Mouse (Mus musculus) spleen, adult 2 months (tissue): ENCODE data around the gene Ripor1.

Experiments
- CTCF ChIP-seq: fragments of 200-500 bp; IDR thresholded peaks from 2 replicates; pipeline ENCODE4 v1.5.1; 2011; ENCODE audit warnings: mild to moderate bottlenecking, inconsistent platforms; ENCODE audit not compliant: insufficient read depth, insufficient read length, insufficient replicate concordance; ENCODE audit errors: extremely low read depth
- POLR2A ChIP-seq: fragments of 200-500 bp; IDR thresholded peaks from 2 replicates; pipeline ENCODE4 v1.6.1; 2011; ENCODE audit warnings: low read depth, low read length, inconsistent platforms

DNA sequence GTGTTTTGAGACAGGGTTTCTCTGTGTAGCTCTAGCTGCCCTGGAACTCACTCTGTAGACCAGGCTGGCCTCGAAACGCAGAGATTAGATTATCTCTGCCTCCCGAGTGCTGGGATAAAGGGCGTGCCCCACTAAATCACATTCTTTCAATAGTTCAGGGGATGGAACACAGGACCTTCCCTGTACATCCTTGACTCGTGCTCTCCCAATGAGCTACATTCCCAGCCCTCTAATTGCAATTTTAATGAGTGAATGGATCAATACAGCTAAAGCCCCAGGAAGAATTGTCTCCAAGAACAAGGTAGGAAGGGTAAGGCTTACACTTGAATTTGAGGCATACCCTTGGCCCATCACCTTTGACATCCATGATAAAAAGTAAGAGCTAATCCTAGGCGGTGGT, 6.3 kb upstream of the Ripor1 start:
- TF ChIP-seq CTCF (no peak), POLR2A (no peak)
